34 mouse cellular contexts compared by ENCODE assay signal in the genomic region with DNA sequence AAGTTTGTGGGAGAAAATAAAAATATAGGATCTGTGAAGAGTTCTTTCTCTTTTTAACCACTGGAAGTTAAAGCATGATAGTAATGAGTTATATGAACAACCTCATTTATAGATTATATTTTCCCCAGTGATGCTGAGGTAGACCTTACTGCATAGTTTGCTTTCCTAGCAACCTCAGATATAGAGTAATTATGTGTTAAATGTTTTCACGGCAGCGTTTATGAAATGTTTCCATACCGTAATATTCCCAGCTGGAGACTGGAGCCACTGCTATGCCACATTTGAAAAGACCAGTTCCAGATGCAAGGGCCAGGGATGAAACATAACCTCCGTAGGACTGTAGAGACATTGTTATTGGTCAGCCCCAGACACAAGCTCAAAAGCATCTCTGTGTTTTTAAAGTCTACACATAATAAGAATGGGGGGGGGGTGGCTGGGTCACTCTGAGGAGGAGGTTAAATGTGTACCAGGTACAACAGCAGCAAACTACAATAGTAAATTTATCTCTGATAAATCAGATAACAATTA. TPM values are rescaled to one million over a fixed set of nuclear protein-coding genes. Genes with fewer than 3 reads are reported as not detected.
"Had no signal": no experiment of that assay in that cellular context is flagged by ENCODE, and none has a peak within 500 bp of the region (broad histone marks: within the 10 kb centered on the region; RNA-seq: fewer than 3 reads in every experiment).

No protein-coding gene starts in this region.

- ATAC-seq: hindbrain, postnatal 0 days; intestine, embryonic 16.5 days had no signal

- H3K4me1 ChIP-seq: heart, embryonic 13.5 days; heart, embryonic 15.5 days; hindbrain, embryonic 13.5 days; hindbrain, embryonic 15.5 days; liver, embryonic 13.5 days; liver, embryonic 15.5 days had no signal

- DNase-seq: gastrocnemius, adult 2 months; gastrocnemius, postnatal 10 days; gastrocnemius, postnatal 25 days; heart, adult 2 months; heart, postnatal 14 days; heart, postnatal 36 days; kidney, adult 18-20 months; kidney, adult 8-10 months; kidney, postnatal 10 days; kidney, postnatal 25 days; kidney, postnatal 4 days; layer of hippocampus, adult 9-11 months; layer of hippocampus, postnatal 36 days; left cerebral cortex, postnatal 4 days; liver; liver, embryonic 13.5 days had no signal

- H3K27me3 ChIP-seq: heart, embryonic 13.5 days; heart, embryonic 15.5 days; hindbrain, embryonic 13.5 days; hindbrain, embryonic 15.5 days; liver, embryonic 13.5 days; liver, embryonic 15.5 days had no signal

- H3K9ac ChIP-seq: heart, embryonic 13.5 days; heart, embryonic 15.5 days; hindbrain, embryonic 13.5 days; hindbrain, embryonic 15.5 days; liver, embryonic 13.5 days; liver, embryonic 15.5 days had no signal

- H3K27ac ChIP-seq: gastrocnemius, adult 2 months; heart, adult 2 months; heart, embryonic 13.5 days; heart, embryonic 15.5 days; hindbrain, embryonic 13.5 days; hindbrain, embryonic 15.5 days; hindbrain, postnatal 0 days; liver, embryonic 13.5 days; liver, embryonic 15.5 days had no signal

- H3K4me3 ChIP-seq: gastrocnemius, adult 2 months; heart, adult 2 months; heart, embryonic 13.5 days; heart, embryonic 15.5 days; hindbrain, embryonic 13.5 days; hindbrain, embryonic 15.5 days; liver, embryonic 13.5 days; liver, embryonic 15.5 days had no signal

- H3K4me2 ChIP-seq: heart, embryonic 11.5 days; heart, embryonic 13.5 days; heart, embryonic 15.5 days; hindbrain, embryonic 13.5 days; hindbrain, embryonic 15.5 days; liver, embryonic 11.5 days; liver, embryonic 13.5 days; liver, embryonic 15.5 days had no signal

- H3K9me3 ChIP-seq: heart, embryonic 13.5 days; heart, embryonic 15.5 days; hindbrain, embryonic 13.5 days; hindbrain, embryonic 15.5 days; liver, embryonic 13.5 days; liver, embryonic 15.5 days had no signal

- H3K36me3 ChIP-seq: heart, embryonic 13.5 days; heart, embryonic 15.5 days; hindbrain, embryonic 13.5 days; hindbrain, embryonic 15.5 days; liver, embryonic 13.5 days; liver, embryonic 15.5 days had no signal

RNA-seq across cellular contexts. Expression of a gene that starts 20.9 kb away (rescaled TPM):
- total RNA-seq: gastrocnemius, adult 2 months; gastrocnemius, postnatal 25 days; granulocyte monocyte progenitor cell, adult 5-6 weeks; heart, adult 2 months; heart, postnatal 14 days; heart, postnatal 36 days; hematopoietic stem cell, adult 5-6 weeks; layer of hippocampus, adult 8-10 months; layer of hippocampus, postnatal 36 days; left cerebral cortex, adult 8-10 months; left cerebral cortex, postnatal 25 days had no signal
- polyA plus RNA-seq: heart, adult 2 months; heart, embryonic 13.5 days; heart, embryonic 15.5 days; heart, postnatal 0 days; hindbrain, embryonic 11.5 days; kidney, embryonic 14.5 days; kidney, embryonic 16.5 days; liver, embryonic 13.5 days; liver, embryonic 15.5 days had no signal
